Mouse (Mus musculus): ENCODE measurements around the gene Slc25a20. TPM values are rescaled to one million over a fixed set of nuclear protein-coding genes. Genes with fewer than 3 reads are reported as not detected.

Slc25a20 gene
- total and polyA plus RNA-seq, 2 experiments = 52.5 to 118 TPM

DNA sequence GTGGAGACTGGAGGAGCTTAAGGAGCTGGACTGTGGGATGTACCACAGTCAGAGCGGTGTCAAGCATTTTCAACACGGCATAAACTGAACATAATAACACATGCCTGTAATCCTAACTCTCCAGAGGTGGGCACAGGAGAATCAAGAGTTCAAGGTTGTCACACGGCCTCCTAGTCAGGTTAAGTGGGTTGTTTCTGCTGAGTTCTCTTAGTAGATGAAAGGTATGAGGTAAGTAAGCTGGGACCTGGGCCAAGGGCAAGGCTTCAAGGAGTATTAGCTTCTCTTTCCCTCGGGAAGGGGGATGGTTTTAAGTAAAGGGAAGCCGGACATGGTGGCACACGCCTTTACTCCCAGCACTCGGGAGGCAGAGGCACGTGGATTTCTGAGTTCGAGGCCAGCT is 26.6 kb downstream of the Slc25a20 start:
- no peaks in the 10 kb centered on the region for H3K27me3 ChIP-seq (ENCODE audit: control insufficient read depth, insufficient read depth, low read length)
- H3K27ac ChIP-seq (replicated peaks; ENCODE audit: insufficient read depth, low read depth, low read length) = peak overlapping the region; percentile 70
- peak; percentile 35 for DNase-seq (ENCODE audit: extremely low read depth, low read depth, low spot score)
- H3K36me3 ChIP-seq (ENCODE audit: control insufficient read depth, insufficient read depth, low read length) = peaks cover 15% of the 10 kb centered on the region; the same call in 1 of the 2 replicates
- H3K4me1 ChIP-seq (ENCODE audit: control insufficient read depth, insufficient read depth, low read length) = peaks cover 40% of the 10 kb centered on the region
- peaks cover 5% of the 10 kb centered on the region; the same call in 1 of the 2 replicates for H3K79me2 ChIP-seq (ENCODE audit: control insufficient read depth, insufficient read depth, low read length)
- no peak for TF ChIP-seq CTCF (IDR thresholded peaks at IDR 0.05; ENCODE audit: low read depth, low read length)
- no peak overlapping the region for H3K9ac ChIP-seq (ENCODE audit: low read depth, low read length)
- 66% methylated on average over 9 of the region's 9 CpGs for WGBS
- no peak overlapping the region for H3K4me3 ChIP-seq (ENCODE audit: insufficient read depth, low read depth, low read length)

DNA sequence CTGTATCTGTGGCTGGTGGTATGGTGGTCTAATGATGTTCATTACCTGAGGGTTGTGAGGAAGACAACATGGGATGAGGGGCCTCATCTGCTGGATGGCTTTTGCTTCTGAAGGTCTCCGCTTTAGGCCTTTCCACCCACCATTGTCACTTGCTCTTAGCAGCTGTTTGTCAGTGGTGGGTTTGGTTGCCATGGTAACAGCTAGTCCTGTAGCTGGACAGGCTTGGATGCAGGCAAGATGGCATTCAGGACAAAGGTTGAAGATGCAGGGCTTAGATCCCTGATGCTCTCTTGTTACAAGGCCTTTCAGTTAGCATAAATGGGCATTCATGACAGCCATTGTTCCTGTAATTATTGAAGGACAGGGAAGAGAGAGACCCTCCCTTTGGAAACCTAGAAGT is 27.2 kb downstream of the Slc25a20 start, which contains the start of gene Prkar2a:
Gene Prkar2a (plus strand): TSS at position 209 of the 400 bp plus-strand sequence.
- H3K4me3 ChIP-seq (ENCODE audit: insufficient read depth, low read depth, low read length) = no peak within 1 kb of the TSS
- H3K4me1 ChIP-seq (ENCODE audit: control insufficient read depth, insufficient read depth, low read length) = peaks cover 45% of the 10 kb centered on the region
- no peaks in the 10 kb centered on the region for H3K27me3 ChIP-seq (ENCODE audit: control insufficient read depth, insufficient read depth, low read length)
- H3K27ac ChIP-seq (replicated peaks; ENCODE audit: insufficient read depth, low read depth, low read length) = peak within 1 kb of the TSS; percentile 97
- peaks cover 8% of the 10 kb centered on the region; the same call in 1 of the 2 replicates for H3K79me2 ChIP-seq (ENCODE audit: control insufficient read depth, insufficient read depth, low read length)
- DNase-seq (ENCODE audit: extremely low read depth, low read depth, low spot score) = no peak
- no peak within 1 kb of the TSS for H3K9ac ChIP-seq (ENCODE audit: low read depth, low read length)
- WGBS = 100% methylated on average over 1 of the region's 1 CpGs
- H3K36me3 ChIP-seq (ENCODE audit: control insufficient read depth, insufficient read depth, low read length) = peaks cover 11% of the 10 kb centered on the region; the same call in 1 of the 2 replicates
- TF ChIP-seq CTCF (IDR thresholded peaks at IDR 0.05; ENCODE audit: low read depth, low read length) (no peak), POLR2A (IDR thresholded peaks at IDR 0.05; ENCODE audit: extremely low read depth, insufficient read depth, low read length) (no peak)

DNA sequence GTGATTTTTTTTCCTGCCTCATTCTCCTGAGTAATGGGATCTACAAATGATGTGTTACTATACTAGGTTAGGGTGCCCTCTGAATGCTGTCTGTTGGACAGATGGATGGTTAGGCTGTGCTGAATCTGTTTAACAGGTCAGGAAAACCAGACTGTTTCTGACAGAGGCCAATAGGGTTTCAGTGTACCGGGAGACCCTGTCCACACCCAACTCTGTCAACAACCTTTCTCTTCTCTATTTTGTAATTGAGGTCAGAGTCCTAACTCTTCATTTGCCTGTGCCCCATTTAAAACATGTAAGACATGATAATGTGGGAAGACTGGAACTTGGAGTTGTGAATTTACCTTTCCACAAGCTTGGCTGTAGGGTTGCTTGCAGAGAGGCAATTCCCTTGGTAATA is 28.1 kb downstream of the Slc25a20 start:
- 10% methylated on average over 1 of the region's 1 CpGs for WGBS
- Histone ChIP-seq H3K4me1 (ENCODE audit: control insufficient read depth, insufficient read depth, low read length) (peaks cover 50% of the 10 kb centered on the region), H3K79me2 (ENCODE audit: control insufficient read depth, insufficient read depth, low read length) (peaks cover 11% of the 10 kb centered on the region; the same call in 1 of the 2 replicates), H3K27ac (replicated peaks; ENCODE audit: insufficient read depth, low read depth, low read length) (peak overlapping the region; percentile 97), H3K36me3 (ENCODE audit: control insufficient read depth, insufficient read depth, low read length) (peaks cover 3% of the 10 kb centered on the region; the same call in 1 of the 2 replicates), H3K4me3 (ENCODE audit: insufficient read depth, low read depth, low read length) (no peak overlapping the region), H3K9ac (ENCODE audit: low read depth, low read length) (no peak overlapping the region), H3K27me3 (ENCODE audit: control insufficient read depth, insufficient read depth, low read length) (no peaks in the 10 kb centered on the region)
- DNase-seq (ENCODE audit: extremely low read depth, low read depth, low spot score) = peak; percentile 95
- TF ChIP-seq POLR2A (IDR thresholded peaks at IDR 0.05; ENCODE audit: extremely low read depth, insufficient read depth, low read length) (no peak), CTCF (IDR thresholded peaks at IDR 0.05; ENCODE audit: low read depth, low read length) (no peak)

GRCm38 (mm10) chr9:108690914-108691313 is 29.0 kb downstream of the Slc25a20 start:
- Histone ChIP-seq H3K9ac (ENCODE audit: low read depth, low read length) (no peak overlapping the region), H3K27ac (replicated peaks; ENCODE audit: insufficient read depth, low read depth, low read length) (peak overlapping the region; percentile 97), H3K4me3 (ENCODE audit: insufficient read depth, low read depth, low read length) (no peak overlapping the region), H3K36me3 (ENCODE audit: control insufficient read depth, insufficient read depth, low read length) (no peaks in the 10 kb centered on the region), H3K27me3 (ENCODE audit: control insufficient read depth, insufficient read depth, low read length) (no peaks in the 10 kb centered on the region), H3K4me1 (ENCODE audit: control insufficient read depth, insufficient read depth, low read length) (peaks cover 50% of the 10 kb centered on the region), H3K79me2 (ENCODE audit: control insufficient read depth, insufficient read depth, low read length) (peaks cover 13% of the 10 kb centered on the region; the same call in 1 of the 2 replicates)
- TF ChIP-seq POLR2A (IDR thresholded peaks at IDR 0.05; ENCODE audit: extremely low read depth, insufficient read depth, low read length) = no peak
- no peak for TF ChIP-seq CTCF (IDR thresholded peaks at IDR 0.05; ENCODE audit: low read depth, low read length)
- 90% methylated on average over 6 of the region's 6 CpGs for WGBS
- no peak for DNase-seq (ENCODE audit: extremely low read depth, low read depth, low spot score)

GRCm38 (mm10) chr9:108691371-108691770 is 29.5 kb downstream of the Slc25a20 start:
- no peak for TF ChIP-seq CTCF (IDR thresholded peaks at IDR 0.05; ENCODE audit: low read depth, low read length)
- no peak for TF ChIP-seq POLR2A (IDR thresholded peaks at IDR 0.05; ENCODE audit: extremely low read depth, insufficient read depth, low read length)
- Histone ChIP-seq H3K27me3 (ENCODE audit: control insufficient read depth, insufficient read depth, low read length) (no peaks in the 10 kb centered on the region), H3K36me3 (ENCODE audit: control insufficient read depth, insufficient read depth, low read length) (no peaks in the 10 kb centered on the region), H3K4me1 (ENCODE audit: control insufficient read depth, insufficient read depth, low read length) (peaks cover 50% of the 10 kb centered on the region), H3K9ac (ENCODE audit: low read depth, low read length) (peak overlapping the region; percentile 80), H3K79me2 (ENCODE audit: control insufficient read depth, insufficient read depth, low read length) (peaks cover 13% of the 10 kb centered on the region; the same call in 1 of the 2 replicates), H3K27ac (replicated peaks; ENCODE audit: insufficient read depth, low read depth, low read length) (peak overlapping the region; percentile 97), H3K4me3 (ENCODE audit: insufficient read depth, low read depth, low read length) (no peak overlapping the region)
- 63% methylated on average over 8 of the region's 8 CpGs for WGBS
- DNase-seq (ENCODE audit: extremely low read depth, low read depth, low spot score) = peak; percentile 44

DNA sequence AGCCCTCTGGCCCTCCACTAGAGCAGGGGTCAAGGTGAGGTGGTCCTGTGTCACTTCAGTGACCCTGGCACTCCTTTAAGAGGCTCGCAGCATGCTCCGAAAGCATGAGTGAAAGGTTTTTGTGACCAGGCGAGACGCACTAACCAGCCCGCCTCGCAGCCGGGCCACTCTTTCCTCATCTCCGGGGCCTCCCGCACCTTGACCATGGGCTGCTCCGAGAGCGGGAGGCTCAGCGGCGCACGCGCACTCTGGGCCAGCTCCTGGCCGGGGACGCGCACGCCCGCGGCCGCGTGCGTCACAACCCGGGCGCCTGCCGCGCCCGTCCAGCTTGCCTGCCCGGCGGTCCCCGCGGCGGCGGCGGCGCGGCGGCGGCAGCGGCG is 29.9 kb downstream of the Slc25a20 start:
- DNase-seq (ENCODE audit: extremely low read depth, low read depth, low spot score) = peak; percentile 72
- H3K4me3 ChIP-seq (ENCODE audit: insufficient read depth, low read depth, low read length) = peak overlapping the region; percentile 68
- peak overlapping the region; percentile 87 for H3K9ac ChIP-seq (ENCODE audit: low read depth, low read length)
- H3K4me1 ChIP-seq (ENCODE audit: control insufficient read depth, insufficient read depth, low read length) = peaks cover 48% of the 10 kb centered on the region
- H3K27me3 ChIP-seq (ENCODE audit: control insufficient read depth, insufficient read depth, low read length) = no peaks in the 10 kb centered on the region
- peaks cover 13% of the 10 kb centered on the region; the same call in 1 of the 2 replicates for H3K79me2 ChIP-seq (ENCODE audit: control insufficient read depth, insufficient read depth, low read length)
- peak overlapping the region; percentile 97 for H3K27ac ChIP-seq (replicated peaks; ENCODE audit: insufficient read depth, low read depth, low read length)
- no peaks in the 10 kb centered on the region for H3K36me3 ChIP-seq (ENCODE audit: control insufficient read depth, insufficient read depth, low read length)
- TF ChIP-seq CTCF (IDR thresholded peaks at IDR 0.05; ENCODE audit: low read depth, low read length) = no peak
- TF ChIP-seq POLR2A (IDR thresholded peaks at IDR 0.05; ENCODE audit: extremely low read depth, insufficient read depth, low read length) = peak; percentile 74; the same call in 1 of the 2 replicates
- WGBS = under 1% methylated on average over 42 of the region's 42 CpGs
